Mouse (Mus musculus) ES-E14 (cell line): ENCODE results near the gene Tmem184b. TPM values are rescaled to one million over a fixed set of nuclear protein-coding genes. Genes with fewer than 3 reads are reported as not detected.
A peak's percentile ranks its signal among the peaks of the same experiment; 100 is the strongest.

Experiments
- DNase-seq: peaks from one replicate; pipeline ENCODE4 v3.0.0-alpha.2; 2013; ENCODE audit warnings: low read depth, low spot score
- H3K27ac ChIP-seq: 2 replicates; pipeline ENCODE4 v1.5.1; 2012; ENCODE audit warnings: low read depth, mild to moderate bottlenecking, low read length, moderate library complexity, mixed read lengths; ENCODE audit not compliant: poor library complexity, insufficient read depth, severe bottlenecking
- H3K36me3 ChIP-seq: 2 replicates; pipeline ENCODE4 v1.6.1; 2012; ENCODE audit warnings: mild to moderate bottlenecking, low read length, moderate library complexity, mixed read lengths; ENCODE audit not compliant: control insufficient read depth, poor library complexity, insufficient read depth, severe bottlenecking
- H3K4me1 ChIP-seq, 2 experiments: fragments of 150-350 bp in 1 of 2; sonication (generic) in 1 of 2; 2 replicates each; pipeline ENCODE4 v1.6.1; 2012; ENCODE audit warnings: low read length in 2 of 2, mild to moderate bottlenecking in 1 of 2, mixed read lengths in 1 of 2; ENCODE audit not compliant: control insufficient read depth in 2 of 2, insufficient read depth in 2 of 2, poor library complexity in 1 of 2
- H3K4me3 ChIP-seq, 2 experiments: fragments of 150-350 bp in 1 of 2; sonication (generic) in 1 of 2; 2 replicates each; pipeline ENCODE4 v1.5.1; 2012; ENCODE audit warnings: low read length in 2 of 2, low read depth in 1 of 2, mild to moderate bottlenecking in 1 of 2, mixed read lengths in 1 of 2; ENCODE audit not compliant: insufficient read depth in 1 of 2, poor library complexity in 1 of 2, severe bottlenecking in 1 of 2
- H3K9ac ChIP-seq: 2 replicates; pipeline ENCODE4 v1.6.1; 2012; ENCODE audit warnings: low read depth, mild to moderate bottlenecking, low read length, mixed read lengths; ENCODE audit not compliant: poor library complexity, insufficient read depth, severe bottlenecking
- H3K9me3 ChIP-seq: fragments of 150-350 bp; sonication (generic); 2 replicates; pipeline ENCODE4 v1.6.1; 2012; ENCODE audit warnings: low read depth, mild to moderate bottlenecking, low read length; ENCODE audit not compliant: control insufficient read depth, insufficient read depth
- CHD2 ChIP-seq: IDR thresholded peaks from 2 replicates; pipeline ENCODE4 v1.6.1; 2014; ENCODE audit warnings: mild to moderate bottlenecking, low read depth, low read length, inconsistent platforms
- HCFC1 ChIP-seq: IDR thresholded peaks from 2 replicates; pipeline ENCODE4 v1.6.1; 2012; ENCODE audit warnings: low read length, inconsistent platforms, borderline replicate concordance; ENCODE audit not compliant: insufficient read depth
- MAFK ChIP-seq: IDR thresholded peaks from 2 replicates; pipeline ENCODE4 v1.6.1; 2014; ENCODE audit warnings: mild to moderate bottlenecking, low read depth, low read length, inconsistent platforms; ENCODE audit not compliant: insufficient read depth
- ZC3H11A ChIP-seq: IDR thresholded peaks from 2 replicates; pipeline ENCODE4 v1.6.1; 2012; ENCODE audit warnings: low read depth, mild to moderate bottlenecking, inconsistent platforms, low read length, borderline replicate concordance
- ZNF384 ChIP-seq: IDR thresholded peaks from 2 replicates; pipeline ENCODE4 v1.6.1; 2012; ENCODE audit warnings: low read depth, low read length, inconsistent platforms
- in situ Hi-C, 2 experiments: fragments of 600-800 bp; cut with MboI; formaldehyde crosslinking; loops; one replicate each; pipeline ENCODE4 v1.15.1; 2025; ENCODE audit warnings: low sequenced_read_pairs in 2 of 2, inconsistent platforms in 1 of 2; ENCODE audit not compliant: unreplicated experiment in 2 of 2
- total RNA-seq: library from RNA; depleted of rRNA; stranded (reverse); fragments of 300-350 nt; gene quantifications from 2 replicates; pipeline ENCODE4 v1.2.3, GENCODE M21; 2012

Tmem184b gene
- total RNA-seq, 1 experiment, result 40.6 TPM

DNA sequence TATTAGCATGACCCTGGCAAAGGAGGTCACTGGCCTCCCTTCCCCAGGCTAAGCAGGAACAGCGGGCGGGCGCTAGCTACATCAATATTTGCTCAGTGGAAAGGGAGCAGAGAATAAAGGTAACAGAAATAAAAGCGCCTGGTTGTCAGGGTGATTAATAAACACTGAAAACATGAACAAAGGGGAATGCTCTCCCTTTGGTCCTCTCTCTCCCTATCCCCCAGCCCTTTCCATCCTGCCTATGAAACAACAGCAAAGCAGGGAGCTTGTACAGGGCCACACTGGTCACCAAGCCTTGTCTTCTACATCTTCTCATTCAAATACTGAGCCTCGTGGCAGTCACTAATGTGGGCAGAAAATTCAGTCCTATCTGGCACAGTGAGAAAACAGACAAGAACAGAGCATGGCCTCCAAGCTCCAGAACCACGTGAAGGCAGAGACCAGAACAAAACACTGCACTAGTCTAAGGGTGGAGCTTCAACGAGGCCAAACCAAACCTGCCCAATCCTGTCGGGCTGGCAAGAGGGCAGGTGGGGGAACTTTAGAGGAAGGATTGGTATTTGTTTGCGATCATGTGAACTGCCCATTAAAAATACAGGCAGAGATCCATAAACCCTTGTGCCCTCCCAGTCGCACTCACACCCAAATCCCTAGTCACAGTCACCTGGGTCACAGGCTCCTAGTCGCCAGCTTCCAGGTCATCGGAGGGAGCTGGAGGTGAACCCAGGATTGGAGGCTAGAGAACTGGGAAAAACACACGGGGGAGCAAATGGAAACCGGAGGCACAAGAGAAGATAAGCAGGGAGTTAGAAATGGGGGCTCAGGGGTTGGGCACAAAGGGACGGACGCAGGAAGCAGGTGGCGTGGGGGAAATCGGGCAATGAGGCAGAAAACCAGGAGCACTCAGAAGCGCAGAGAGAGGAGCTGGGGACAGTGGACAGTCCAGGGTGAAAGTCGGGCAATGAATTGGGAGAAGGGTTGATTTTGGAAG lies 76.1 kb downstream of the Tmem184b start:
- peak overlapping the region; percentile 84 for H3K9ac ChIP-seq
- peak overlapping the region; percentile 85 for H3K27ac ChIP-seq
- peak; percentile 50 for DNase-seq
- in situ Hi-C loops, result no loop called here
- H3K9me3 ChIP-seq, result no peaks in the 10 kb centered on the region
- TF ChIP-seq CHD2, result no peak
- TF ChIP-seq MAFK, result no peak
- TF ChIP-seq HCFC1, result no peak
- no peak for TF ChIP-seq ZC3H11A
- TF ChIP-seq ZNF384, result no peak
- H3K36me3 ChIP-seq, result peaks cover 8% of the 10 kb centered on the region; the same call in 1 of the 2 replicates
- peaks cover 2 to 18% of the 10 kb centered on the region in 2 experiments; a peak in 2 of 4 replicates for H3K4me1 ChIP-seq
- peak overlapping the region; percentile 72 to 89 for H3K4me3 ChIP-seq

DNA sequence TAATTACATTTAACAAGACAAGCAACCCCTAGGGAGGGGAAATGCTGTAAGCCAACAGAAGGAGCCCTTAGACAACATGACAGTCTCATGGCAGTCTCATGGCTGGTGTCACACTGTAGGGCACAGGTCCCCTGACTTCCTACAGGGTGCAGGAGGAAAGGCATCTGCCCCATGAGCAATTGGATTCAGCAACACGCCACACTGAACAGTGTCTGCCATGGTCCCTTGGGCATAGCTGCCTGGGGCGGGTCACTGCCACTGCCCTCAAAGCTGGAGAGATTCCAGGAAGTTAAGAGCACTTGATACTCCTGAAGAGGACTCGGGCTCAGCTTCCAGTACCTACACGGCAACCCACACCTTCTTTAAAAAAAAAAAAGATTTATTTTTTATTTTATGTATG lies 77.1 kb downstream of the Tmem184b start:
- H3K4me3 ChIP-seq, result no peak overlapping the region
- H3K36me3 ChIP-seq, result peaks cover 8% of the 10 kb centered on the region; the same call in 1 of the 2 replicates
- in situ Hi-C loops, result no loop called here
- no peak for DNase-seq
- H3K9me3 ChIP-seq, result no peaks in the 10 kb centered on the region
- TF ChIP-seq HCFC1, result no peak
- no peak for TF ChIP-seq CHD2
- TF ChIP-seq ZC3H11A, result no peak
- no peak for TF ChIP-seq MAFK
- H3K27ac ChIP-seq, result no peak overlapping the region
- peaks cover 2 to 18% of the 10 kb centered on the region in 2 experiments; a peak in 2 of 4 replicates for H3K4me1 ChIP-seq
- H3K9ac ChIP-seq, result peak overlapping the region; percentile 23

- H3K27ac ChIP-seq, result no peak overlapping the region
- H3K4me1 ChIP-seq, result peaks cover 2 to 18% of the 10 kb centered on the region in 2 experiments; a peak in 2 of 4 replicates
- in situ Hi-C loops, result no loop called here
These were observed 77.6 kb downstream of the Tmem184b start for GRCm38 (mm10) chr15:79325742-79326141.

GRCm38 (mm10) chr15:79324373-79324772 lies 79.0 kb downstream of the Tmem184b start:
- Histone ChIP-seq H3K9ac (no peak overlapping the region), H3K4me3 (no peak overlapping the region), H3K36me3 (peaks cover 8% of the 10 kb centered on the region; the same call in 1 of the 2 replicates), H3K27ac (no peak overlapping the region; the same call in 1 of the 2 replicates), H3K9me3 (no peaks in the 10 kb centered on the region), H3K4me1 (peaks cover 2 to 22% of the 10 kb centered on the region in 2 experiments; a peak in 2 of 4 replicates)
- no peak for DNase-seq
- in situ Hi-C loops, result no loop called here
- TF ChIP-seq HCFC1 (no peak), ZNF384 (no peak), MAFK (no peak), ZC3H11A (no peak), CHD2 (no peak)

More at GRCm38 (mm10) chr15:79325742-79326141, 77.6 kb downstream of the Tmem184b start:
- Histone ChIP-seq H3K36me3 (peaks cover 8% of the 10 kb centered on the region; the same call in 1 of the 2 replicates), H3K4me3 (no peak overlapping the region), H3K9ac (0 out of 2 replicates have a peak overlapping the region, but pooled peaks have one; percentile 16), H3K9me3 (no peaks in the 10 kb centered on the region)
- DNase-seq, result no peak
- TF ChIP-seq MAFK (no peak), HCFC1 (no peak), ZNF384 (no peak), ZC3H11A (no peak), CHD2 (no peak)
